Mouse (Mus musculus) E14TG2a.4 (cell line): Measurements from ENCODE around the gene Stpg4.

ENCODE experiments used
- CTCF ChIP-seq: conservative IDR thresholded peaks from 2 replicates; pipeline ENCODE4 v1.5.1; 2014; ENCODE audit warnings: low read length
- NANOG ChIP-seq: IDR thresholded peaks from 2 replicates; pipeline ENCODE4 v1.6.1; 2014; ENCODE audit warnings: borderline replicate concordance, low read length, mixed read lengths
- POU5F1 ChIP-seq: IDR thresholded peaks from 2 replicates; pipeline ENCODE4 v1.6.1; 2014; ENCODE audit warnings: low read length, borderline replicate concordance

DNA sequence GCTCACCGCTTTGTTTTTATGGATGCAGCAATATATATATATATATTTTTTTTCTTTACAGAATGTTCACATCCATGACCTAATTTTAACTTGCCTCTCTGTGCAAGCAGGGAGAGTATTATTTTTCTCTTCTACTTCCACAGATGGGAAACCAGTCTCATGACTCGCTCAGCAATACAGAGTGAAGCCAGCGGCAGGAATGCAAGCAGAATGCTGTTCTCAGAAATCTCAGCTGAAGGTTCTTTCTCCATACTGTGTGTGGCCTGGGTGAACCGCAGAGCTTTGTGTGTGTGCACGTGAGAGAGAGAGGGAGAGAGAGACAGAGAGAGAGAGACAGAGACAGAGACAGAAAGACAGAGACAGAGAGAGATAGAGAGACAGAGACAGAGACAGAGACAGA, 41.1 kb upstream of the Stpg4 start:
- TF ChIP-seq CTCF (no peak), NANOG (no peak), POU5F1 (no peak)
